Mouse (Mus musculus) lung, adult 2 months (tissue): ENCODE measurements around the gene Casz1.

Experiments used
- CTCF ChIP-seq: fragments of 200-500 bp; IDR thresholded peaks from 2 replicates; pipeline ENCODE4 v1.5.1; 2011; ENCODE audit warnings: mild to moderate bottlenecking, low read length, control low read depth; ENCODE audit not compliant: insufficient read depth
- POLR2A ChIP-seq: fragments of 200-500 bp; IDR thresholded peaks from 2 replicates; pipeline ENCODE4 v1.6.1; 2011; ENCODE audit warnings: low read depth, mild to moderate bottlenecking, control low read depth, low read length, borderline replicate concordance; ENCODE audit errors: extremely low read depth

DNA sequence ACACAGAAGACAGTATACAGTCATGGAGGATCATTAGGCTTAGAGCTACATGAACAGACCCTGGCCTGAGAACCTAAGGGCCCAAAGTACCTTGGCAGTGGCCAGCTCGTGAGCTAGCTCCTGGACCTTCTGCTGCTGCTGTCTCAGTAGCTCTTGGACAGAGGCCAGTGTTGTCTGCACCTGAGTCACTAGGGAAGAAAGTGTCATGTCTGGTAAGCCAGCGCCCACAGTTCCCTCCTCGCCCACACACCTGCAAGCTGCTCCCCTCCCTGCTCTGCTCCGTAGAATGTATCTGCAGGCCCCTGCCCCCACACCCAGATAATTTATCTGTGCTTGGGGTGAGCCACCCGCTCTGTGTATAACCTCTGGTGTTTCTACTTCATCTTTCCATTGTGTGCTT, 161.9 kb downstream of the Casz1 start:
- no peak for TF ChIP-seq POLR2A
- no peak for TF ChIP-seq CTCF
